Mouse (Mus musculus): ENCODE data around the gene Aco2.

Gene Aco2

DNA sequence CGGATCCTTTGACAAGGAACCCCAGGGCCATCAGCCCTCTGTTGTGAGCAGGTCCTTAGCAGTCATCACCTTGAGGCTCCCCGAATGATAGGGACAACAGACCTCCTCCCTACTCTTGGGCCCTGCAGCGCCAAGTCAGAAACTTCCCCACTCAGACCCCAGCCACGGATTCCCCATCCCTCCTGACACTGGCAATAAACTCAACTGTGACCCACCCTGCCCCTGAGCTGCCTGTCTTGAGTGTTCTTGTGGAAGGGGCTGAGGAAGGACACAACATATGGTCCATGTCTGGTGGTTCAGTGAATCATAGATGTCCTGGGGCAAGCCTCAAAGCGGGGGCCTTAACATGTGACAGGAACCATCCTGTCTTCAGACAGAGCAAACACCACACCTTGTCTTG lies 78.6 kb downstream of the Aco2 start:
- DNase-seq (ENCODE audit: low read depth, low spot score) = no peak

DNA sequence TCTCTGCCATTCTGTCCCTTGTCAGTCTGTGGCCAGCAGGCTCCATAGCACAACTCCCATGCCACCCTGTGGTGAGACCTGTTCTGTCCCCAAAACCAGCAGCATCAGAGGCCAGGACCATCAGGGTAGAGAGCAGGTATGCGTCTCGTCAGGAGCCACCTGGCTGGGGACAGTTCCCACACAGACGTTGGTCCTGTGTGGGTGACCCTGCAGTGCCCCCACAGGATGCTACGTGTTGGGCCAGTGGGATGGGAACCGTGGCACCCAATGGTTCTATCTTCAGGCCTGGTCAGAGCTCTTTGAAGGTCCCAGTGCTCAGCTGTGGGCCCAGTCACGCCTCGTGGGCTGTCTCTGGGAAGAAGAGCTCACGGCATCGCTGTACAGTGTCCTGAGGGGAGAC lies 79.0 kb downstream of the Aco2 start:
- no peak for DNase-seq (ENCODE audit: low read depth, low spot score)

DNA sequence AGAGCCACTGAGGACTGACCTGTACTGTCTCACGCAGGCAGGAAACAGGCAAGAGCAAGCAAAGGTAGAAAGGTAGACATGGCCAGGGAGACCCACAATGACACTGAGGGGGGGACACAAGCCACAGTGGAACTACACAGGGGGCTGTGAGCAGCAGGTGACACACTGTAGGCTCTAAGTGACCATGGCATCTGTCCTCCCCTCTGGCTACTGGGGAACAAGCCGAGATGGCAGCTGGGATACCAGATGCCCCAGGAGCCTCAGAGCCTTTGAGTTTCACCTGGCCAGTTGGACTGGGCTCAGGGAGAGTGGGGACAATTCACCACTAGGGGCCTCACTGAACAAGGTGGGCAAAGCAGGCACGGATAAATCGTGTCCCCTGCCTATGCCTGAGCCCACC lies 80.2 kb downstream of the Aco2 start:
- no peak for DNase-seq (ENCODE audit: low read depth, low spot score)

DNA sequence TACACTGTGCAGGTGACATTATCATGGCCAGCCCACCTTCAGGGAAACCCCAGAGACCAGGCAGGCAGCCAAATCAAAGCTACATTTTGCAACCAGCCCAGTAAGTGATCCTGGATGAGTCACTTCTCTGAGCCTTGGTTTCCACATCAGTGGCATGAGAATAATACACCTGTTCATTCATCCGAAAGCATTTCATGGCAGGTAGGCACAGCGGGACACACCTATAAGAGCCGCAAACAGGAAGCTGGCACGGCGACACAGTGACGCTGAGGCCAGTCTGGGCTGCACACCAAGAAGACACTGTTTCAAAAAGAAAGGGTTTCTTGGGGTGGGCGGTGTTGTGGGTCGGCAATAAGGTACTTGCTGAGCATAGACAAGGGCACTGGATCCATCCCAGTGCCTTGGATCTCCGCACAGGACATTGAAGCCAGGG lies 82.1 kb downstream of the Aco2 start:
- DNase-seq (ENCODE audit: low read depth, low spot score) = no peak

DNA sequence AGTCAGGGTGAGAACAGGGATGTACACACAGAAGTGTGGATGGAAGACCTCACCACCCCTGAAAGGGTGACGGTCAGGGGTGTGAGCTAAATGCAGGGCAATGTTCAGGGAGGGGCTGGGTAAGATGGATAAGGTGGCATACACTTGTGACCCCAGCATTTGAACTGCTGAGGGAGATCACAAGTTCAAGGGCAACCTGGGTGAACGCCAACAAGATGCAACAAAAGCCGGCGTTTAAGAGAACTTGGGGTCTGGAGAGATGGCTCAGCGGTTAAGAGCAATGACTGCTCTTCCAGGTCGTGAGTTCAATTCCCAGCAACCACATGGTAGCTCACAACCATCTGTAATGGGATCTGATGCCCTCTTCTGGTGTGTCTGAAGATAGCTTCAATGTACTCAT lies 82.6 kb downstream of the Aco2 start:
- no peak for DNase-seq (ENCODE audit: low read depth, low spot score)

DNA sequence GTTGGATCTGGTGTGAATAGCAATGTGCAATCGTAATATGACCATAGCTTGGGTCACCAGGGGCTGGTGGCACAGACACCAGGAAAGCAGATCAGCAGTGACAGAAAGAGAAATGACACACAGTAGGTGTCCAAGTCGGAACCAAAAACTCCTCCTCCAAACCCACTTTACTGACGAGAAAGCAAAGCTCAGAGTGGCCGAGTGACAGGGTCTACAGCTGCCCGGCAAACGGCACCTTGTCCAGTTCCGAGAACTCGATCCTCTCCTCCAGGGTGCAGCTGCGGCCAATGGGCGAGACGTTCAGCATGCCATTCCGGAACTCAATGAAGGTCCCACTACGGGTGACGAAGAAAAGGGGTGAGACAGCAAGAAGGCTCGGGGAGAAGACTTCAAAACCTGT lies 83.3 kb downstream of the Aco2 start:
- DNase-seq (ENCODE audit: low read depth, low spot score) = no peak

DNA sequence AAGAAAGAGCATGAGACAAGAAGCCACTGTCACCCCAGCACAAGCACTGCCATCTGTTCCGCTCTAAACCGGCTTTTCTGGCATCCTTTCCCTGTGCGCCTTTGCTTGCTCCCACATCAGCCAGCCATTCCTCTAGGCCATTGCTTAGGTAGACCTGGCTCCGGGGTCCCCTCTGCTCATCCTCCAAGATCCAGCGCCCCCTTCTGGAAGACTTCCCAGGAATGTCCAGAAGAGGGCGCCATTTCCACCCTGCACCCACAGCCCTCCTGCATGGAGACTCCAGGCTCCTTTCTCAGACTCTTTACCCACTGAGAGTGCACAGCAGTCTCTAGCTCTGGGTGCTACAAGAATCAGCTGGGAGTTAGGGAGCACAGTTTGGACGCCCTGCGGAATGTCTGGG lies 84.3 kb downstream of the Aco2 start:
- DNase-seq (ENCODE audit: low read depth, low spot score) = peak; percentile 41

DNA sequence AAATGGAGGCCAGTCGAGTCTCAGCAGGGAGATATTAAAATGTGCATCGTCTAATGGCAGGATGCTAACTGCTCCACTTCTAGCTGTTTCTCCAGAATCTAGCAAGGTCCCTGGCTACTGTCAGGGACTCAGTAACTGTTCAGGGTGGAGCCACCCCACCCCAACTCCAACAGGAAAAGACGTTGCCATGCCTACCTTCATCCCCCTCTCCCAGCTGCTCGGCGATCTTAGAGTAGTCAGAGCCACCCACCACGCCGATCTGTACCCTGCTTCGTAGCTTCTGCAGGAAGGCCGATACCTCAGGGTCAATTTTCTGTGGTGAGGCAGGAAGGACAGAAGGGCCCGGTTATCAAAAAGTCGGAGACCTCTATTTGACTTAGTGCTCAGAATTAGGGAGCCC lies 85.5 kb downstream of the Aco2 start:
- no peak for DNase-seq (ENCODE audit: low read depth, low spot score)

DNA sequence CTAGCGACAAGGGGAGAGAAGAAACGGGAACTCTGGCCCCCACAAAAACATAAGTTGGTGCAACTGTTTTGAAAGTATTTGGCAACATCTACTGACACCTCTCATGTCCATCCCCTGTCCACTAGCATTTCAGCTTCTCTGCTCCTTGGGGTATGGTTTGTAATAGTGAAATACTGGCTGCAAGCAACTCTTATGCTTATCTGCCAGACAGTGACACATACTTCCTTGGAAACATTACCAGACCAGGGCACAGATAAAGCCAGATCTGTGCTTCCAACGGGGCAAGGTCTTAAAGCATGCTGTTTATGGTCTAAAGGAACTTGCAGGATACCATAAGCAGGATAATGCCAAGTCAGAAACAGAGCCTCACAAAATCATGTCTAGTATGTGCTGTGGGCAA lies 86.8 kb downstream of the Aco2 start:
- DNase-seq (ENCODE audit: low read depth, low spot score) = no peak

DNA sequence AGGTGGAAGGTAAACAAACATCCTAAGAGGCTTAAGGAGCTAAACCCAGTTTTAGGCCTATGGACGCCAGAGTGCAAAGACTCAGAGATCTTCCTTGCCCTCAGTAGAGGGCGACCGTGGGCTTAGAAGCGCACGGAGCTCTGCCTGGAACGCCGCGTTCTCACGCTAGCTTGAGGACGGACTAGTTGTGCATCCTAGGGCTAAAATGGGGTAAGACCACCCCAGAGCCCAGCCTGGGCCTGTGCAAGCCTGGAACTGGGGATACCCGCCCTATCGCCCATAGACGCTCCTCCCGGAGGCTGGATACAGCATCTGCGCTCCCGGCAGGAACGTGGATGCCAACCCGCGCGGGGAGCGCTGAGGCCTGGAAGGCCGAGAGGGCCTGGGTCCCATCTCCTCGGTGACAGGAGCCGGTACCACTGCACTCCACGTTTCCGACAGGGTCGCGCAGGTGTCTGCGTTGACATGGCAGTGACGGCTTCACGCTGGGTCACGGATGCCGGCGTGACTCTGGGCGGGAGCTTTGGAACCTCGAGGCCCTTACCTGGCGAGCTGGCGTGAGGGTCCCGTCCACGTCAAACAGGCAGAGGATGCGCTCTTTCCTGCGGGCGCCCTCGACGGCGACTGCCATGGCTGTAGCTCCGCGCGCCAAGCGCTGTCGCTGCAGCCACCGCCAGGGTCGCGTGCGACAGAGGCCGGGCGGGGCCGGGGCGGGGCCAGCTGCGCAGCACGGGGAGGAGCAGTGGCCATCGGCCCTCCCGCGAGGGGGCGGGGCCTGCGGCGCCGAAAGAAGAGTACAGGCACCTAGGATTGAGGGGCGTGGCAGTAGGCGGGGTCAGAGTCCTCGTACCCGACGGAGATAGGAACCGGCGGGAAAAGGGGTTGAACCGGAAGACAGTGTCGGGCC lies 88.3 kb downstream of the Aco2 start, which contains the start of gene Pmm1:
Gene Pmm1, minus strand, starts transcription at position 760 of the 907 bp plus-strand sequence.
- peak; percentile 99 for DNase-seq (ENCODE audit: low read depth, low spot score)

DNA sequence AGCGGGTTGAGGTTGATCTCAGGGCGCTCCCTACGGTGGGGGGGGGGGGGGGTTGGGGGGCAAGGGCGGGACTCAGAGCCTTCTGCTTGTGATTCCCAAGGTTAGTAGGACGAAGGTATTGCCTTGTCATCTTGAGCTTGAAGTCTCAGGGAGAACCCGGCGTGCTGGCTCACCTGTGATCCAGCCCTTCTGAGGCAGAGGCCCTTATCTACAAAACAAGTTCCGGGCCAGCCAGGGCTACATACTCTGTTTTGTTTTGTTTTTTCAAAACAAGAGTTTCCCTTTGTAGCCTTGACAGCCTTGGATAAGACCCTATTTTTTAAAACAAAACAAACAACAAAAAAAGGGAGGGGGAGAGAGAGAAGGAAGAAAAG lies 89.0 kb downstream of the Aco2 start:
- no peak for DNase-seq (ENCODE audit: low read depth, low spot score)

DNA sequence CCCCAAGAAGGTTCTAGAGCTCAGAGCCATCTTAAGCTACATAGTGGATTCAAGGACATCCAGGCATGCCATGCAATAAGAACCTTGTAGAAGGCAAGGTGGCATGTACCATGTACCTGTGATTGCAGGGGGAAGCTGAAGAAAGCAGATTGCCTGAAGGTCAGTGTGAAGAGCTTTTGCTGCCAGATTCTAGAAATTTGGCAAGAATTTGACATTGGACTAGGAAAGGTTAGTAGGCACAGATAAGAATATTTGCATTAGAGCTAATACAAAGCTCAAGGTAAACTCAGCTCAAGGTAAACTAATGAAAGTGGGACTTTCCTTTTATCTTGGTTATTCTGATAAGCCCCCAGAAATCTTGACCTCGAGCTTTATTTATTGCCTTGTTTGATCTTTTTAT lies 92.2 kb downstream of the Aco2 start:
- DNase-seq (ENCODE audit: low read depth, low spot score) = no peak

Data from c-Kit-negative CD71-positive TER-119-positive erythroid progenitor cells, embryonic 14.5 days (primary cell).